Mouse (Mus musculus) heart, embryonic 14.5 days (tissue): ENCODE measurements around the gene Syna. TPM values are rescaled to one million over a fixed set of nuclear protein-coding genes. Genes with fewer than 3 reads are reported as not detected.

ENCODE experiments used
- ATAC-seq: fragments of 200-750 bp; cut with Nextera tagmentation; 2 replicates; pipeline ENCODE4 v1.8.0; 2017; ENCODE audit warnings: low read depth, moderate TSS enrichment; ENCODE audit not compliant: insufficient number of reproducible peaks, insufficient read depth, low FRiP score
- H3K27ac ChIP-seq, 2 experiments: fragments of 200-500 bp in 1 of 2; fragments of 300-500 bp in 1 of 2; sonication (generic) in 1 of 2; replicated peaks in 1 of 2; 2 replicates each; pipeline ENCODE4 v1.5.1; 2012 to 2014; ENCODE audit warnings: low read depth in 2 of 2, low read length in 2 of 2, control low read depth in 1 of 2, mild to moderate bottlenecking in 1 of 2, mixed read lengths in 1 of 2; ENCODE audit not compliant: control insufficient read depth in 1 of 2, insufficient read depth in 1 of 2
- H3K27me3 ChIP-seq: fragments of 300-500 bp; sonication (generic); 2 replicates; pipeline ENCODE4 v1.6.1; 2014; ENCODE audit warnings: mild to moderate bottlenecking, low read length, control low read depth; ENCODE audit not compliant: control insufficient read depth, insufficient read depth
- H3K36me3 ChIP-seq: fragments of 300-500 bp; sonication (generic); 2 replicates; pipeline ENCODE4 v1.6.1; 2014; ENCODE audit warnings: mild to moderate bottlenecking, control low read depth, low read length, mixed read lengths; ENCODE audit not compliant: control insufficient read depth, insufficient read depth
- H3K4me1 ChIP-seq, 2 experiments: fragments of 200-500 bp in 1 of 2; fragments of 300-500 bp in 1 of 2; sonication (generic) in 1 of 2; 2 replicates each; pipeline ENCODE4 v1.6.1; 2012 to 2014; ENCODE audit warnings: low read length in 2 of 2, control low read depth in 1 of 2, mixed read lengths in 1 of 2; ENCODE audit not compliant: control insufficient read depth in 2 of 2, insufficient read depth in 2 of 2
- H3K4me2 ChIP-seq: fragments of 300-500 bp; sonication (generic); 2 replicates; pipeline ENCODE4 v1.6.1; 2014; ENCODE audit warnings: mild to moderate bottlenecking, low read length
- H3K4me3 ChIP-seq, 2 experiments: fragments of 200-500 bp in 1 of 2; fragments of 300-500 bp in 1 of 2; sonication (generic) in 1 of 2; 2 replicates each; pipeline ENCODE4 v1.5.1; 2012 to 2014; ENCODE audit warnings: low read length in 2 of 2, mild to moderate bottlenecking in 2 of 2, control low read depth in 1 of 2, low read depth in 1 of 2, moderate library complexity in 1 of 2; ENCODE audit not compliant: control insufficient read depth in 1 of 2, insufficient read depth in 1 of 2
- H3K9ac ChIP-seq: fragments of 300-500 bp; sonication (generic); 2 replicates; pipeline ENCODE4 v1.6.1; 2014; ENCODE audit warnings: mild to moderate bottlenecking, low read length
- H3K9me3 ChIP-seq: fragments of 300-500 bp; sonication (generic); 2 replicates; pipeline ENCODE4 v1.6.1; 2016; ENCODE audit warnings: low read length, control low read depth; ENCODE audit not compliant: control insufficient read depth
- WGBS: fragments of 180-500 bp; shearing (Covaris S2); extraction: QIAGEN DNeasy Blood & Tissue Kit; methylation state at CpG from one replicate; pipeline ENCODE4 v1.1.7; 2014; 5-methylcytosine and 5-hydroxymethylcytosine counted together
- polyA plus RNA-seq: library from polyadenylated mRNA; unstranded; fragments of >200 nt; fragmentation: Nextera tagmentation; extraction: Ambion mirVana; gene quantifications from 2 replicates; pipeline ENCODE4 v1.2.1, GENCODE M21; 2014

Syna gene
- polyA plus RNA-seq, 1 experiment from 2014 or later = not detected

DNA sequence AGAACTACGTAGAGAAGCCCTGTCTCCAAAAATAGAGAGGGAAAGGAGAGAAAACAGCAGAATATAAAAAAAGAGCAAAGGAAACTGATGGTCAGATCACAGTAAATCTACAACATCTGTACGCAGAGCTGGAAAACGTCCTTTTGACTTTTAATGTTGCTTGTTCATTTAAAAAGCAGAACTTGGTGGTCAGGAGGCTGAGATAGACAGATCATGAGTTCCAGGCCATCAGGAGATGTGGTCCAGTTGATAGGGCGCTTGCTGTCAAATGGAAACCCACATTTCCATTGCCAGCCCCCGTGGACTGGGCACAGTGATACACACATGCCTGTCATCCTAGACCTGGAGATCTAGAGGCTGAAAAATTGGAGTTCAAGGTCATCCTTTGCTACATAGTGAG is 24.8 kb upstream of the Syna start:
- Histone ChIP-seq H3K9ac (no peak overlapping the region), H3K4me1 (peaks cover 2 to 9% of the 10 kb centered on the region in 2 experiments; a peak in 3 of 4 replicates), H3K4me3 (no peak overlapping the region), H3K36me3 (peaks cover 18% of the 10 kb centered on the region), H3K27ac (no peak overlapping the region), H3K27me3 (no peaks in the 10 kb centered on the region), H3K9me3 (no peaks in the 10 kb centered on the region), H3K4me2 (no peak overlapping the region)
- ATAC-seq = no peak
- WGBS = 87% methylated on average over 5 of the region's 5 CpGs

DNA sequence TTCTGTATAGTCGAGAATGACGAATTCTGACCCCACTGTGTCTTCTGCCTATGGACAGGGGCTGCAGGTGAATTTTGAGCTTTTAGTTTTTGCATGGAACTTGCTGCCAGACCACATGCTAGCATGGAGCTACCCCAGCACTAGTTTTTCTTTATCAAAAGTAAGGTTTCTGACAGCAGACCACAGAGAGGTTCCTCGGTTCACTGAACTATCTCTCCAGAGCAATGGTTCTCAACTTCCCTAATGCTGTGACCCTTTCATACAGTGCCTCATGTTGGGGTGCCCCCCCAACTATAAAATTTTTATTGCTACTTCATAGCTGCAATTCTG is 23.9 kb upstream of the Syna start:
- H3K4me3 ChIP-seq = no peak overlapping the region
- no peak overlapping the region for H3K27ac ChIP-seq
- WGBS = 79% methylated on average over 3 of the region's 3 CpGs
- H3K9me3 ChIP-seq = no peaks in the 10 kb centered on the region
- H3K9ac ChIP-seq = no peak overlapping the region
- H3K4me2 ChIP-seq = peak overlapping the region; percentile 87; the same call in 1 of the 2 replicates
- peaks cover 15% of the 10 kb centered on the region for H3K36me3 ChIP-seq
- ATAC-seq = no peak
- H3K27me3 ChIP-seq = no peaks in the 10 kb centered on the region
- H3K4me1 ChIP-seq = peaks cover 2 to 9% of the 10 kb centered on the region in 2 experiments; a peak in 3 of 4 replicates

DNA sequence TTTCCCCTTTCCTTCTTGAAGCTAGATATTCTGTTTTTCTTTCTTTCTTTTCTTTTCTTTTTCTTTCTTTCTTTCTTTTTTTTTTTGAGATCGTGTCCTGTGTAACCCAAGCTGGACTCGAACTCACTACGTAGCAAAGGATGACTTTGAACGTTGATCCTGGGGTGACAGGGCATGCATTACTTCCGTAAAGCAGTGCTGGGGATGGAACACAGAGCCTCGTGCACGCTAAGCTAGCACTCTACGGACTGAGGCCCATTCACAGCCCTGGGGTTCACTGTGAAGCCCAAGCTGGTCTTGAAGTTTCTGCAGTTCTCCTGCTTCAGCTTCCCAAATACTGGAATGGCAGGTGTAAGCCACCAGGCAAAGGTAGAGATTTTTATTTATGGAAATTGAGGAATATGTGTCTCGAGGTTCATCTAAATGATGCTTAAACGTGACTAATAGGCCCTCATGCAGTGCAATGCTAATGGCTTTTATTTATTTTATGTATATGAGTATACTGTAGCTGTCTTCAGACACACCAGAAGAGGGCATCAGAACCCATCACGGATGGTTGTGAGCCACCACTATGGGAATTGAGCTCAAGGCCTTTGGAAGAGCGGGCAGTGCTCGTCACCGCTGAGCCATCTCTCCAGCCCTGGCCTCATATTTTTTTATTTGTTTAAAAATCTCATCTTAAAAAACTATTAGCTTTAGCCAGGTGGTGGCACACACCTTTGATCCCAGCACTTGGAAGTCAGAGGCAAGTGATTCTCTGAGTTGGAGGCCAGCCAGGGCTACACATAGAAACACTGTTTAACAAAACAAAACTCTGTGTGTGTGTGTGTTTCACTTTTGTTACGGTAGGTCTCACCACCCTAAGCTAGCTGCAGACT is 23.3 kb upstream of the Syna start:
- Histone ChIP-seq H3K9me3 (no peaks in the 10 kb centered on the region), H3K27me3 (no peaks in the 10 kb centered on the region), H3K36me3 (peaks cover 9% of the 10 kb centered on the region; the same call in 1 of the 2 replicates), H3K9ac (peak overlapping the region; percentile 79), H3K27ac (0 out of 4 replicates have a peak overlapping the region, but pooled peaks of 1 of the 2 experiments have one; percentile 1), H3K4me2 (peak overlapping the region; percentile 87), H3K4me1 (peaks cover 2 to 9% of the 10 kb centered on the region in 2 experiments; a peak in 3 of 4 replicates), H3K4me3 (peak overlapping the region; percentile 66 to 92)
- whole genome bisulfite sequencing = 32% methylated on average over 15 of the region's 15 CpGs
- no peak for ATAC-seq

DNA sequence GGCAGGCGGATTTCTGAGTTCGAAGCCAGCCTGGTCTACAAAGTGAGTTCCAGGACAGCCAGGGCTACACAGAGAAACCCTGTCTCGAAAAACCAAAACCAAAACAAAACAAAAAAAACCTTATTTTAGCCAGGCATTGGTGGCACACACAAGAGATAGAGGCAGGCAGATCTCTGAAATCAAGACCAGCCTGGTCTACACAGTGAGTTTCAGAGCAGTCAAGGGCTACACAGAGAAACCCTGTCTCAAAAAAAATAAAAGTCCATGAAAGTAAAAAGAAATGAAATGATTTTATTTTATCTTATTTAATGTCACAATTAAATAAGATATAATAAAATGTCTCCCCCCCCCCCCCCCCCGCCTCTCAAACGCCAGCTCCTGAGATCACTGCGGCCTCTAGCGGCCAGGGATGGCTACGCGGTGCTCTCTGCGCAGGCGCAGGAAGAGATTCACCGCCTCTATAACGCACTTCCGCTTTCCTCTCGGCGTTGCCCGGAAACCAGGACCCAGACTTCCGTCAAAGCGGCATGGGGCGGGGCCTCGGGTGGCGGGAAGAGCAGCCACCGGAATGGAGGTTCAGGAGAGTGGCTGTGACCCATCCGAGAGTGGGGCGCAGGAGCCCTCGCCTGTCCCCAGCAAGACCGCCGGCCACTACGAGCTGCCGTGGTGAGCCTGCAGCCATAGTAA is 22.4 kb upstream of the Syna start:
- peak overlapping the region; percentile 87 for H3K4me2 ChIP-seq
- H3K9ac ChIP-seq = peak overlapping the region; percentile 79
- peaks cover 2 to 9% of the 10 kb centered on the region in 2 experiments; a peak in 3 of 4 replicates for H3K4me1 ChIP-seq
- peak overlapping the region; percentile 66 to 92 for H3K4me3 ChIP-seq
- peaks cover 8% of the 10 kb centered on the region; the same call in 1 of the 2 replicates for H3K36me3 ChIP-seq
- no peaks in the 10 kb centered on the region for H3K9me3 ChIP-seq
- 7% methylated on average over 29 of the region's 30 CpGs for WGBS
- H3K27ac ChIP-seq = 0 out of 4 replicates have a peak overlapping the region, but pooled peaks of 1 of the 2 experiments have one; percentile 1
- peak; percentile 89 for ATAC-seq
- no peaks in the 10 kb centered on the region for H3K27me3 ChIP-seq

DNA sequence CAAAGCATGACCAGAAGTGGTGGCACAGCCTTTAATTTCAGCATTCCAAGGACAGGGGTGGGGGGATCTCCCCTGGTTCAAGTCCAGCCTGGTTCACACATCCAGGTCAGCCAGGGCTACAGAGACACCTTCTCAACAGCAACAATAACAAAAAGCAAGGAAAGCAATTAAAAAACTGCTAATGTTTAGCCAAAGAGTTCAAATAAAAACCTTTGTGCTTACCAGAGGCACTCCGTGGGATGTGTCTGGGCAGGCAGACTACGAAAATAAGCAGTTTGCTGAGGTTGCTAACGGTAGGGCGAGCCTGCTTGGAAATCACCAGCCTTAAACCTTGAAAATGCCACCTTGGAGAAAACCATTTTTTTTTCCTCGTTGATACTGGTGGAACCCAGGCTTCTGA is 21.2 kb upstream of the Syna start, which contains the start of gene Rfc2:
TSS of gene Rfc2 (plus strand) at position 221 of the 400 bp plus-strand sequence.
- peaks cover 2 to 9% of the 10 kb centered on the region in 2 experiments; a peak in 3 of 4 replicates for H3K4me1 ChIP-seq
- no peaks in the 10 kb centered on the region for H3K36me3 ChIP-seq
- no peak within 1 kb of the TSS for H3K4me2 ChIP-seq
- no peak for ATAC-seq
- H3K9ac ChIP-seq = no peak within 1 kb of the TSS
- H3K27me3 ChIP-seq = no peaks in the 10 kb centered on the region
- 82% methylated on average over 5 of the region's 5 CpGs for WGBS
- H3K27ac ChIP-seq = no peak within 1 kb of the TSS
- no peaks in the 10 kb centered on the region for H3K9me3 ChIP-seq
- H3K4me3 ChIP-seq = no peak within 1 kb of the TSS

DNA sequence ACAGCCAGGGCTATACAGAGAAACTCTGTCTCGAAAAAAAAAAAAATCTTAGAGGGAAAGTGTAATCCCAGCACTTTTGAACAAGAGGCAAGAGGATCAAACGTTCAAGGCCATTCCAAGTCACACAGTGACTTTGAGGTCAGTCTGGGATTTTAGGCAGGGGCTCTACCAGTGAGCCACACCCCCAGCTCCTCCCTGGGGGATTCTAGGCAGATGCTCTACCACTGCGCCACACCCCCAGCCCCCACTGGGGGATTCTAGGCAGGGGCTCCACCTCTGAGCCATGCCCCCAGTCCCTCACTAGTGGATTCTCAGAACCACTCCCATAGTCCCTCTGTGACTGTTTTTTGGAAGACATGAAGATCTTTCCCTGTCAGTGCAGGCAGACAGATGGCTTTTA is 19.2 kb upstream of the Syna start:
- Histone ChIP-seq H3K4me3 (no peak overlapping the region), H3K27ac (no peak overlapping the region), H3K4me2 (no peak overlapping the region), H3K27me3 (no peaks in the 10 kb centered on the region), H3K9me3 (no peaks in the 10 kb centered on the region), H3K4me1 (peaks cover 2 to 9% of the 10 kb centered on the region in 2 experiments; a peak in 3 of 4 replicates), H3K36me3 (no peaks in the 10 kb centered on the region), H3K9ac (no peak overlapping the region)
- WGBS = 61% methylated on average over 3 of the region's 3 CpGs
- ATAC-seq = no peak

DNA sequence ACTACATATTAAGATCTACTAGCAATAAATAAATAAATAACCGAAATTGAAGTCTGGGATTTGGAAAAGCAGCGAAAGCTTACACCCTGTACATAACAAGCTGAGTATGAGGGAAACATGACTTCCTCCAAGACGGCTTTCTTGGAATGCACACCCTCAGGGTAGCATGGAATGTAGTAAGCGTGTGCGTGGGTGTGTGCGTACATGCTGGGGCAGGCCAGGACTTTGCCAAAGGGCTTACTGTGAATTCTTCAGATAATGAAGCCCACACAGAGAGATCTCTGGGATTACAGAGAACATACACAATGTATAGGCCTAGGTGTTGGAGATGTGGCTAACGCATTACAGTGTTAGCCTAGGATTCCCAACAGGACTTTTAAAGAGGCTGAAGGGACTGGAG is 17.6 kb upstream of the Syna start:
- Histone ChIP-seq H3K36me3 (no peaks in the 10 kb centered on the region), H3K4me2 (no peak overlapping the region), H3K4me1 (peaks cover 1 to 2% of the 10 kb centered on the region in 2 experiments), H3K27ac (no peak overlapping the region), H3K4me3 (no peak overlapping the region), H3K9ac (no peak overlapping the region), H3K9me3 (no peaks in the 10 kb centered on the region), H3K27me3 (no peaks in the 10 kb centered on the region)
- 73% methylated on average over 7 of the region's 7 CpGs for WGBS
- ATAC-seq = no peak
